Mouse (Mus musculus) small intestine, adult 2 months (tissue): ENCODE measurements around the gene 6030468B19Rik.

Experiments used
- CTCF ChIP-seq: fragments of 200-500 bp; IDR thresholded peaks from 2 replicates; pipeline ENCODE4 v1.5.1; 2012; ENCODE audit warnings: low read depth, mild to moderate bottlenecking, control low read depth, inconsistent platforms, low read length, moderate library complexity, mixed read lengths; ENCODE audit not compliant: insufficient replicate concordance, insufficient read length; ENCODE audit errors: extremely low read depth
- POLR2A ChIP-seq: fragments of 200-500 bp; IDR thresholded peaks from 2 replicates; pipeline ENCODE4 v1.6.1; 2012; ENCODE audit warnings: low read depth, mild to moderate bottlenecking, control low read depth, inconsistent platforms, low read length, moderate library complexity

DNA sequence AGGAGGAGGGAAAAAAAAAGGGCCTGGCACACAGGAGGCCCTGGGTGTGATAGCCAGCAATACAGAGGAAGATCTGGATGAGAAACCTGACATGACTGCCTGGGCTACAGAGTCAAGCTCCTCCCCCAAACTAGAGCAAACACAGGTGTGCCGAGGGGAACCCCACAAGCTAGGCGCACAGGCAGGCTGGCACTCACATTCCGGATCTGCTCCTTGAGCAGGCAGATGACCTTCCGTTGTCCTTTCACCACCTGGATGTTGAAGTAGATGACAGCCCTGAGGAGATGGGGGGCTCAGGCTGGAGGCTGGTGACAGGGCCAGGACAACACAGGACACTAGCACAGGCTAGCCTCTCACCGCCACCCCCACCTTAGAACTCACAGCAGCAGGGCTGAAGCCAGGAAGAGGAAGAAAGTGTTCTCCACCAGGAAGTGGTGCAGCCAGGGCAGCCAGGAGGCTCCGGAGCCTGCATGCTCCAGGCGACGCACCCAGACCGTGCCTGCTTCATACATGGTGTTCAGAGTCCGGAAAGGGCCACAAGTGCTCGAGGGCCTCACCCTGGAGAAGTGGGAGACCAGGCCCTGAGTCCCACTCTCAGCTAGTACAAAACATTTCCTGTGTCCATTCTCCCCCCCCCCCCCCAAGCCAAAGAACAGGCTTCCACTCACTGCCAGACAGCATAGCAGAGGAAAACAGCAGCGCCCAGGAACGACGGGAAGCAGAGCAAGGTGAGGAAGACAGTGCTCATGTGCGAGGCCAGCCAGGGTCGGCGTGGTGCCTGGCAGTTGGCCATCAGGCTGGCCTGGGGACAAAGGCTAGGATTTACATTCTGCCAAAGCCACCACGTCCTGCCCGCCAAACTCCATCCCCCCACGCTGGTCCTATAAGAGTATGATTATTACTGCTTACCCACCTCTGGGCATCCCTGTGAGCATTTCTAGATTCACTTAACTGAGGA lies 28.5 kb upstream of the 6030468B19Rik start:
- TF ChIP-seq CTCF (no peak), POLR2A (no peak)
